Mouse (Mus musculus): ENCODE data around the gene Ube2e2. TPM values are rescaled to one million over a fixed set of nuclear protein-coding genes. Genes with fewer than 3 reads are reported as not detected.

Gene Ube2e2
- polyA plus RNA-seq, 1 experiment, result 3.4 TPM

DNA sequence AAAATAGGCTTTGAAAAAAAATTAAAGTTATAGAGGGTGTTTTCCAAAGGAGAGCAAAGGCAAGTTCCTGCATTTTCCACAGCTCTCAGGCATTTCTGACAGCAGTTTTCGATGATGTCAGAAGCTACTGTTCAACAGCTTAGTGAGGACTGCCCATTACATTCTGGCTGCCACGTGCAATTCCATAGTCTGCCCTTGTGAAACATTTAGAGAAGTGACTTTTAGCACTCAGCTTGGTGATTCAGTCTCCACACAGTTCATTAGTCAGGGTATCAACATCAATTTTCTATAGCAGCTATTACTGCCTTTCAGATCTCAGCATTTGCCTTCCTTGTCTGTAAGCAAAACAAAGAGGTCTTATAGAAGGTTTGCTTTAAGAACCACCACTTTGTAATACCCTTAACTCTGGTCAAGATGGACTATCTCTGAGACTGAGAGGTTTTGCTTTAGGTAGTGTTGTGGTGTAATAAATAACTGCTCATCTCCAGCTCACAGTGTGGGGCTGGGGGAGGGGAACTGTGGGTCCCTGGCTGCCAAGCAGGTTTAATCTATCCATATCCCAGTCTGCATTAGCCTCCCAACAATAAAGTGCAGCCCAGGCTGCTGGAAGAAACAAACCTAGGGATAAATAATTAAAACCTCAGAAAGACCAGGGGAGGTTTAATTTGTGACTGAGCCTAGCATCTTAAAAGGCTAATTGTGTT, 255.2 kb downstream of the Ube2e2 start:
- H3K27ac ChIP-seq (ENCODE audit: control insufficient read depth, insufficient read depth, low read depth, low read length, poor library complexity), result no peak overlapping the region
- TF ChIP-seq CTCF (IDR thresholded peaks at IDR 0.05; ENCODE audit: control insufficient read depth, insufficient read depth, low read length) (no peak), POLR2A (IDR thresholded peaks at IDR 0.05; ENCODE audit: borderline replicate concordance, control insufficient read depth, low read depth, low read length) (no peak)
- 63% methylated on average over 2 of the region's 2 CpGs for whole genome bisulfite sequencing

DNA sequence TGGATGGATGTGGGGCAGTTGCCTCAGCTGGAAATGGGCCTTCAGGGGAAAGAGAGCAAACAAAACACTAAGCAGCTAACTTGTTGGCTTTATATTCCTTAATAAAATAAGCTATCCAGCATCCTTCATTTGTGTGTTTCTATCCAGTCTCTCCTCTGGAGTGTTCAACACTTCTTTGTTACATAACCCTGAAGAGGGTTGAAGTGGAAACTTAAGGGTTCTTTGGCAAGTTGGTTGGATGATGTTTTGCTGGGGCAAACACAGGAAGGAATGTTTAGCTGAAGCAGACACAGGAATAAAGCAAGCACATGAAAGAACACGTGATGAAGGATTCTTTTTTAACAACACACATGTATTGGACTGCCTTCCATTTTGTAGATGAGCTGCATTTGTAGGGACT, 256.3 kb downstream of the Ube2e2 start:
- Histone ChIP-seq H3K27ac (ENCODE audit: control insufficient read depth, insufficient read depth, low read depth, low read length, poor library complexity) (no peak overlapping the region), H3K4me1 (ENCODE audit: control insufficient read depth, insufficient read depth, low read length) (no peaks in the 10 kb centered on the region), H3K4me3 (replicated peaks; ENCODE audit: control insufficient read depth, low read depth, low read length) (no peak overlapping the region)
- WGBS, result 66% methylated on average over 1 of the region's 1 CpGs
- TF ChIP-seq POLR2A (IDR thresholded peaks at IDR 0.05; ENCODE audit: borderline replicate concordance, control insufficient read depth, low read depth, low read length), result no peak
- TF ChIP-seq CTCF (IDR thresholded peaks at IDR 0.05; ENCODE audit: control insufficient read depth, insufficient read depth, low read length), result no peak

More for the DNA sequence above, 255.2 kb downstream of the Ube2e2 start:
- H3K4me1 ChIP-seq (ENCODE audit: control insufficient read depth, insufficient read depth, low read length), result no peaks in the 10 kb centered on the region
- no peak overlapping the region for H3K4me3 ChIP-seq (replicated peaks; ENCODE audit: control insufficient read depth, low read depth, low read length)

DNA sequence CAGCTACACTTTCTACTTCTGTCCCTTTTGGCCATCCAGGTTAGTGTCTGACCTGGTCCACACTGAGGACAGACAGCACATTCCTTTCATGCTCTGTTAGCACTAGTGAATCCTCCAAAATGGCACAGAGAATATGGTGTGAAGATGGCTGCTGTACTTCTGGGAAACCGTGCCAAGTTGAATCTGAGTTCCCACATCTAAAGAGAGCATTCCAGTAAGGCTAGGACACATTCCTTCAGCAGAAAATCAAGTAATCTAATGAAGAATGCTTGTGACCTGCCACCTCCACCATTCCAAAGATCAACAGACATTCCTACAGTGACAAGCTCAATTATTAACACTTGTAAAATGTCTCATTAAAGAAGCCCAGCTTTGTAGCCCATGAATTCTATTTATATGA, 265.9 kb downstream of the Ube2e2 start:
- H3K27ac ChIP-seq (ENCODE audit: control insufficient read depth, insufficient read depth, low read depth, low read length, poor library complexity), result no peak overlapping the region
- H3K4me3 ChIP-seq (replicated peaks; ENCODE audit: control insufficient read depth, low read depth, low read length), result no peak overlapping the region
- 73% methylated on average over 1 of the region's 1 CpGs for WGBS
- TF ChIP-seq CTCF (IDR thresholded peaks at IDR 0.05; ENCODE audit: control insufficient read depth, insufficient read depth, low read length) (no peak), POLR2A (IDR thresholded peaks at IDR 0.05; ENCODE audit: borderline replicate concordance, control insufficient read depth, low read depth, low read length) (no peak)
- H3K4me1 ChIP-seq (ENCODE audit: control insufficient read depth, insufficient read depth, low read length), result no peaks in the 10 kb centered on the region

DNA sequence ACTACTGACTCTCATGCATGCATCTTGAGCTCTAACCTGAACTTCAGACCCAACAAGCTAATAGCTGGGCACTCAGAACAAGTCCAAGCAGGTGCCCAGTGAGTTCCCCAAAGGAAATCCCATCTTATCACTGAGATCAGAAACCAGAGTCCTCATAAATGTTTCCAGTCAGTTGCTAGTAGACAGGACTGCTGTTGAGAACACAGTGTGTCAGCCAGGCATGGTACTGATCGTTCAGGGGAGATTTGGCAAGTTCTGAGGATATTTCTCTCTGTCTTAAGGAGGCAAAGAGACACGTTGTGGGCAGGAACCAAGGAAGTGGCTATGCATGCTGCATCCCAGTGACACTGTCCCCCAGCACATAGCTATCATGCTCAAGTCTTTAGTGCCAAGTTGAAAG, 275.5 kb downstream of the Ube2e2 start:
- WGBS, result 40% methylated on average over 2 of the region's 2 CpGs
- Histone ChIP-seq H3K4me3 (replicated peaks; ENCODE audit: control insufficient read depth, low read depth, low read length) (no peak overlapping the region), H3K27ac (ENCODE audit: control insufficient read depth, insufficient read depth, low read depth, low read length, poor library complexity) (no peak overlapping the region), H3K4me1 (ENCODE audit: control insufficient read depth, insufficient read depth, low read length) (no peaks in the 10 kb centered on the region; the same call in 1 of the 2 replicates)
- TF ChIP-seq CTCF (IDR thresholded peaks at IDR 0.05; ENCODE audit: control insufficient read depth, insufficient read depth, low read length) (no peak), POLR2A (IDR thresholded peaks at IDR 0.05; ENCODE audit: borderline replicate concordance, control insufficient read depth, low read depth, low read length) (no peak)

DNA sequence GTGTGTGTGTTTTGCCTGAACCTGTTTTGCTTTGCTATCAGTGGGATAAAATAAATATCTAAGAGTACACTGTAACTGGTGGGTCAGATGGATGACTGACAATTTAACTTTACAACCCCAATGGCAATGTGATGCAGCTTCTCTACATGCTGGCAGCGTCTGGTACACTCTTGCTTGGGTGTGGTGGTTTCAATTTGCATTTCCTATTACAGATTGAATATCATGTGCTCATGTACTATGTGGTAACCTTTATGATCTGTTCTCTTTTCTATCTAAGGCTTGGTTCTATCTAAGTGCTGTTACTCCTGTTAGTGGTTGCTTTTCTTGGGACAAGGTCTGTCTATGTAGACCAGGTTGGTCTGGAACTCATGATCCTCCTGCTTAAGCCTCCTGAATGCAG, 292.1 kb downstream of the Ube2e2 start:
- Histone ChIP-seq H3K4me3 (replicated peaks; ENCODE audit: control insufficient read depth, low read depth, low read length) (no peak overlapping the region), H3K4me1 (ENCODE audit: control insufficient read depth, insufficient read depth, low read length) (no peaks in the 10 kb centered on the region), H3K27ac (ENCODE audit: control insufficient read depth, insufficient read depth, low read depth, low read length, poor library complexity) (no peak overlapping the region)
- WGBS, result 60% methylated on average over 1 of the region's 1 CpGs
- TF ChIP-seq POLR2A (IDR thresholded peaks at IDR 0.05; ENCODE audit: borderline replicate concordance, control insufficient read depth, low read depth, low read length) (no peak), CTCF (IDR thresholded peaks at IDR 0.05; ENCODE audit: control insufficient read depth, insufficient read depth, low read length) (no peak)

DNA sequence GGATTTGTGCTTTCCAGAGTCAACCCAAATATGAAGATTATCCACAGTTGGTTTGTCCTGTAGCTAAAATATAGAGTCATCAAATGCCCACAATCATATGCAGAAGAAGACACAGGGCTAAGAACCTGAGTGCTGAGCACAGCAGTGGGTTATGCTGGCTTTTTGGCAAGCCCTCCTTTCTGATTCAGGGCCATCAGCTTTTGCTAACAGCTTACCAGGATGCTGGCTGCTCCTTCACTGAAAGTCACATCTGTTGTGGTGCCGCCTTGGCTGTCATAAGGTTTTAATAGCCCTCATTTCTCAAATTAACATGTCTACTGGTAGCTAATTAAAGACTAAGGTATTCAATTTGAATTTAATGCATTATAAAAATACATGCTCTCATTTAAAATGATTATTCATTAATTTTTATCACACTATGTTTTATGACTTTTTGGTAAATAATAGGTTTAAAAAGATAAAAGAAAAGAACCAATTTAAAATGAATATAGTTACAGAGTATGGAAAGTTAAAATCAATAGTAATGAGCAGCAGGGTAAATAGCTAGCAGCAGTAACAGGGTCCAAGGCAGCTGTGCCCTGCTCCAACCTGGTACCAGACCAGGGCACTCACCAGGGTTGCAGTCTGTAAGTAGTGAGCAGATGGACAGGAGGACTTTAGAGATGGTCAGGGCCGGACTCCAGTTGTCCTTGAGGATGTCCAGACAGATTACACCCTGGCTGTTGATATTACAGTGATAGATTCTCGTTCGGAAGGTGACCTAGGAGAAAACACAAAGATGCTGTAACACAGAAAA, 307.6 kb downstream of the Ube2e2 start:
- no peak for TF ChIP-seq POLR2A (IDR thresholded peaks at IDR 0.05; ENCODE audit: borderline replicate concordance, control insufficient read depth, low read depth, low read length)
- no peak for TF ChIP-seq CTCF (IDR thresholded peaks at IDR 0.05; ENCODE audit: control insufficient read depth, insufficient read depth, low read length)
- 69% methylated on average over 4 of the region's 4 CpGs for WGBS
- no peaks in the 10 kb centered on the region for H3K4me1 ChIP-seq (ENCODE audit: control insufficient read depth, insufficient read depth, low read length)
- no peak overlapping the region for H3K27ac ChIP-seq (ENCODE audit: control insufficient read depth, insufficient read depth, low read depth, low read length, poor library complexity)
- no peak overlapping the region for H3K4me3 ChIP-seq (replicated peaks; ENCODE audit: control insufficient read depth, low read depth, low read length)

DNA sequence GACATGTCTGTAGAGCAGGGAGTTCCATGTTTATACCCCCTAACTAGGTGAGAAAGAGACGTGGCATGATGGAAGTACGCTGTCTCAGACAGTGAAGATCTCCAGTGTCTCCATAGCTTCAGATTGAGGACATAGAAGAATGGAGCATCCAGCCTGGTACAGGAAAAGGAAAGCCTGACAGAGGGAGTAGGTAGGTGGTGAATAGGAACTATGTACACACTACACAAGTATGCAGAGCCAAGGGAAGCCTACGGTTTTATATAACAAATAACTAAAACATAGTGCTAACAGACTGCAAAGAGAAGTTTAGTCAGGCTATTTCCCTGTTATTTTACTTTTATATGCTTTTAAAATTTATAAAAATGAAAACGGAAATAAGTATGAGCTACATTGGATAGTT, 312.3 kb downstream of the Ube2e2 start:
- Histone ChIP-seq H3K4me1 (ENCODE audit: control insufficient read depth, insufficient read depth, low read length) (no peaks in the 10 kb centered on the region), H3K4me3 (replicated peaks; ENCODE audit: control insufficient read depth, low read depth, low read length) (no peak overlapping the region), H3K27ac (ENCODE audit: control insufficient read depth, insufficient read depth, low read depth, low read length, poor library complexity) (no peak overlapping the region)
- TF ChIP-seq CTCF (IDR thresholded peaks at IDR 0.05; ENCODE audit: control insufficient read depth, insufficient read depth, low read length), result no peak
- no peak for TF ChIP-seq POLR2A (IDR thresholded peaks at IDR 0.05; ENCODE audit: borderline replicate concordance, control insufficient read depth, low read depth, low read length)
- 80% methylated on average over 4 of the region's 4 CpGs for WGBS

DNA sequence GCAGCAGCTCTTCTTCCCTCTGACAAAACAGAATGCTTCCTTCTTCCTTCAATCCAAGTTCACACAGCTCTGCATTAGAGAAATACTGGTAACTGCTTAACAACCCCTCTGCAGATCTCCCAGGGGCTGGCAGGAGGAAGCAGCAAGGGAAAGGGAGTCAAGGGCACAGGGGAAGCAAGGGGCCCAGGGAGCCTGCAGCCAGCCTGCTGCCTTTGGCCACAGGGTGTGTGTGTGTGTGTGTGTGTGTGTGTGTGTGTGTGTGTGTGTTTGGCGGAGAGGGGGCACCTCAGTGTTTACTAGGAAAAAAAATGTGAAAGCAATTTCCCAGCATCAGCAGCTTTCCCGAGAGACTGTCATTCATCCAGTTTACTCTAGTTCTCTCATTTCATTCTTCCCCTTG, 319.3 kb downstream of the Ube2e2 start:
- Histone ChIP-seq H3K4me3 (replicated peaks; ENCODE audit: control insufficient read depth, low read depth, low read length) (no peak overlapping the region), H3K4me1 (ENCODE audit: control insufficient read depth, insufficient read depth, low read length) (no peaks in the 10 kb centered on the region), H3K27ac (ENCODE audit: control insufficient read depth, insufficient read depth, low read depth, low read length, poor library complexity) (no peak overlapping the region)
- WGBS, result 66% methylated on average over 2 of the region's 2 CpGs
- TF ChIP-seq CTCF (IDR thresholded peaks at IDR 0.05; ENCODE audit: control insufficient read depth, insufficient read depth, low read length) (no peak), POLR2A (IDR thresholded peaks at IDR 0.05; ENCODE audit: borderline replicate concordance, control insufficient read depth, low read depth, low read length) (no peak)

Data from bone marrow, adult 2 months (tissue).